Mouse (Mus musculus) ovary, postnatal 36 days (tissue): ENCODE results near the gene Gm10471.
"Not testable (repeated sequence)": the region's sequence is repeated elsewhere in the genome, so short reads cannot be mapped to it uniquely, and the experiment has no call there.

ENCODE experiments used
- DNase-seq: peaks from one replicate; pipeline ENCODE4 v3.0.0; 2022; ENCODE audit warnings: low spot score, mixed read lengths

The Gm10471 gene

DNA sequence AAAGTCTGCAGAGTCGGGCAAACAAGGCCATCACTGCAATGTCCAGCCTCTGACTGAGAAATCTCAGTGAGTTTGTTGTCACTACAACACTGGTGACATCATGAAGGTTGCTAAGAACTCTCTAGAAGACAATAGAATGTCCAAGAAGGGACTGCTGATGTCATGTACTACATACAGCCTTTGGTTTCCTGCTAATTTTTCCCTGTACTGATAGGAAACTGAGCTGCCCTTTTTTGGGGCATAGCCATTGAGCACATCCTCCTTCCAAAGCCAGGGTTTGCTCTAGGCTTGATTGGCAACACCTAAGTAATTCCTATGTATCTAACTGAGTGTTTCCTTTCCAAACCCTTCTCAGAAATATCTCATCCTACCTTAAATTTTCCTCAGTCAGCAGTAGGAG lies at the start of gene Gm10471:
Gm10471 (minus strand) TSS at position 101 of the 400 bp plus-strand sequence.
- not testable (repeated sequence) for DNase-seq

DNA sequence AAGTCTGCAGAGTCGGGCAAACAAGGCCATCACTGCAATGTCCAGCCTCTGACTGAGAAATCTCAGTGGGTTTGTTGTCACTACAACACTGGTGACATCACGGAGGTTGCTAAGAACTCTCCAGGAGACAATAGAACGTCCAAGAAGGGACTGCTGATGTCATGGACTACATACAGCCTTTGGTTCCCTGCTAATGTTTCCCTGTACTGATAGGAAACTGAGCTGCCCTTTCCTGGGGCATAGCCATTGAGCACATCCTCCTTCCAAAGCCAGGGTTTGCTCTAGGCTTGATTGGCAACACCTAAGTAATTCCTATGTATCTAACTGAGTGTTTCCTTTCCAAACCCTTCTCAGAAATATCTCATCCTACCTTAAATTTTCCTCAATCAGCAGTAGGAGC lies 32.2 kb upstream of the Gm10471 start, which contains the start of gene Gm10220:
Gm10220 (minus strand) TSS at position 101 of the 400 bp plus-strand sequence.
- DNase-seq, result not testable (repeated sequence)

DNA sequence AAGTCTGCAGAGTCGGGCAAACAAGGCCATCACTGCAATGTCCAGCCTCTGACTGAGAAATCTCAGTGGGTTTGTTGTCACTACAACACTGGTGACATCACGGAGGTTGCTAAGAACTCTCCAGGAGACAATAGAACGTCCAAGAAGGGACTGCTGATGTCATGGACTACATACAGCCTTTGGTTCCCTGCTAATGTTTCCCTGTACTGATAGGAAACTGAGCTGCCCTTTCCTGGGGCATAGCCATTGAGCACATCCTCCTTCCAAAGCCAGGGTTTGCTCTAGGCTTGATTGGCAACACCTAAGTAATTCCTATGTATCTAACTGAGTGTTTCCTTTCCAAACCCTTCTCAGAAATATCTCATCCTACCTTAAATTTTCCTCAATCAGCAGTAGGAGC lies 16.2 kb upstream of the Gm10471 start, which contains the start of gene 5031410I06Rik:
5031410I06Rik (minus strand) TSS at position 101 of the 400 bp plus-strand sequence.
- DNase-seq, result not testable (repeated sequence)

DNA sequence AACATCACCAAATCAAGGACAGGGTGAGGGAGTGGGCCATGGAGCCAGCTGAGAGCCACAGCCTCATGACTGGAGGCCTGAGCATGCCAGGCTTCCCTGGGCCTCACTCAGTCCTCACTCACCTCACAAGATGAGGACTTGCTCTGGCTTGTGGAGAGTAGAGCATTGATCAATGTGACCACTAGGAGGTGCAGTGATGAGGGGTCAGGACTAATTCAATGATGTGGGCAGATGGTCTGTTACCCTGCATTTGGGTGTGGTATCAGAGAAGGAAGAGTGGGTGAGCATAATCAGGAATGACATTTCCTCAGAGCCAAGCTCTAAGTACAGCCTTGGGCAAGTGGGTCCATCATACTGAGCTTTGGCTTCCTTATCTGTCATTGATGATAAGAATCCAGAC lies 10.1 kb downstream of the Gm10471 start:
- DNase-seq, result not testable (repeated sequence)

DNA sequence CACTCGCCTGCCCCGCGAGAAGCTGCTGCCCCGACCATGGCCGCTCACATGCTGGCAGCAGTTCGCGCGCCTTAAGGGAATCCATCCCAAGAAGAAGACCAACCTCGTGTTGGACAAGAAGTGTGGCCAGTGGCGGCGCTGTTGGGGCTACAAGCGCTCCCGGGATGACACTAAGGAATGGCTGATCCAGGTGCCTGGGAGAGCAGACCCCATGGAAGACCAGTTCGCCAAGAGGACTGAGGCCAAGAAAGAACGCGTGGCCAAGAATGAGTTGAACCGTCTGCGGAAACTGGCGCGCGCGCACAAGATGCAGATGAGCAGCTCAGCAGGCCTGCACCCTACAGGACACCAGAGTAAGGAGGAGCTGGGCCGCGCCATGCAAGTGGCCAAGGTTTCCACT lies 18.4 kb downstream of the Gm10471 start:
- no peak for DNase-seq

DNA sequence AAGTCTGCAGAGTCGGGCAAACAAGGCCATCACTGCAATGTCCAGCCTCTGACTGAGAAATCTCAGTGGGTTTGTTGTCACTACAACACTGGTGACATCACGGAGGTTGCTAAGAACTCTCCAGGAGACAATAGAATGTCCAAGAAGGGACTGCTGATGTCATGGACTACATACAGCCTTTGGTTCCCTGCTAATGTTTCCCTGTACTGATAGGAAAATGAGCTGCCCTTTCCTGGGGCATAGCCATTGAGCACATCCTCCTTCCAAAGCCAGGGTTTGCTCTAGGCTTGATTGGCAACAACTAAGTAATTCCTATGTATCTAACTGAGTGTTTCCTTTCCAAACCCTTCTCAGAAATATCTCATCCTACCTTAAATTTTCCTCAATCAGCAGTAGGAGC lies 30.6 kb downstream of the Gm10471 start, which contains the start of gene Gm7347:
Gm7347 (minus strand) TSS at position 101 of the 400 bp plus-strand sequence.
- not testable (repeated sequence) for DNase-seq

DNA sequence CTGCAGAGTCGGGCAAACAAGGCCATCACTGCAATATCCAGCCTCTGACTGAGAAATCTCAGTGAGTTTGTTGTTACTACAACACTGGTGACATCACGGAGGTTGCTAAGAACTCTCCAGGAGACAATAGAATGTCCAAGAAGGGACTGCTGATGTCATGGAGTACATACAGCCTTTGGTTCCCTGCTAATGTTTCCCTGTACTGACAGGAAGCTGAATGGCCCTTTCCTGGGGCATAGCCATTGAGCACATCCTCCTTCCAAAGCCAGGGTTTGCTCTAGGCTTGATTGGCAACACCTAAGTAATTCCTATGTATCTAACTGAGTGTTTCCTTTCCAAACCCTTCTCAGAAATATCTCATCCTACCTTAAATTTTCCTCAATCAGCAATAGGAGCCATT lies 49.6 kb downstream of the Gm10471 start, which contains the start of gene Speer4a:
Speer4a (minus strand) TSS at position 101 of the 400 bp plus-strand sequence.
- not testable (repeated sequence) for DNase-seq
